Mouse (Mus musculus) adrenal gland, adult 8-10 months (tissue): Measurements from ENCODE around the gene Grid2ip. TPM values are rescaled to one million over a fixed set of nuclear protein-coding genes. Genes with fewer than 3 reads are reported as not detected.

ENCODE experiments used
- DNase-seq: peaks from one replicate; pipeline ENCODE4 v3.0.0; 2022
- total RNA-seq, 4 experiments: library from RNA; stranded (reverse); gene quantifications; 2 replicates each; pipeline ENCODE4 v1.2.4; 2022

The Grid2ip gene
- total RNA-seq, 4 experiments from 2014 or later: 0.61 to 1.2 (median 0.91) TPM

DNA sequence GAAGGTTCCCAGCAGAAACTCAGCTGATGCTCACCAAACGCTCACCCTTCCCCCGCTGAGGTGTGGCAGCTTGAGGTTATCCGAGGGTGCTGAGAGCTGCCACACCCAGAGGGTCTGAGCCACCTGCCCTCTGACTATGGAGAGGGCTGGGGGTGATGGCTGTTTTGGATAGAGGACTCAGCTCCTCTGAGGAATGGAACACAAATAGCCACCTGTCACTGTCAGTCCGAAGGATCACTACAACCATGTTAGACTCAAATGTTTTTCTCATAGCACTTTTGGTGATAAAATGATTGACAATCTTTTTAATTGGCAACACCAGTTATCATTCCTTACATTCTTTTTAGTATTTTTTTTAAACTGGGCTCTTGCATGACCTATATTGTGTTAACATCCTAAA lies 64.3 kb downstream of the Grid2ip start:
- no peak for DNase-seq

DNA sequence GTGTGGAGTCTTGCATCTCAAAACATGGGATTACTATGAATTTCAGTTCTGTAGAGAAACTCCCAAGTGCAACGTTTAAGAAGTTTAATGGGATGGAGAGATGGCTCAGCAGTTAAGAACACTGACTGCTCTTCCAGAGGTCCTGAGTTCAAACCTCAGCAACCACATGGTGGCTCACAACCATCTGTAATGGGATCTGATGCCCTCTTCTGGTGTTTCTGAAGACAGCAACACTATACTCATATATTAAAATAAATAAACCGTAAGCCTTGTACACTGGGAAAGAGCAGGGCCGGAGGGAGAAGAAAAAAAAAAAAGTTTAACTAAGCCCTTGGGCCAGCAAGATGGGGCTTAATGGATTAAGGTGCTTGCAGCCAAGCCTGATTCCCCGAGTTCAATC lies 65.9 kb downstream of the Grid2ip start:
- DNase-seq: no peak

DNA sequence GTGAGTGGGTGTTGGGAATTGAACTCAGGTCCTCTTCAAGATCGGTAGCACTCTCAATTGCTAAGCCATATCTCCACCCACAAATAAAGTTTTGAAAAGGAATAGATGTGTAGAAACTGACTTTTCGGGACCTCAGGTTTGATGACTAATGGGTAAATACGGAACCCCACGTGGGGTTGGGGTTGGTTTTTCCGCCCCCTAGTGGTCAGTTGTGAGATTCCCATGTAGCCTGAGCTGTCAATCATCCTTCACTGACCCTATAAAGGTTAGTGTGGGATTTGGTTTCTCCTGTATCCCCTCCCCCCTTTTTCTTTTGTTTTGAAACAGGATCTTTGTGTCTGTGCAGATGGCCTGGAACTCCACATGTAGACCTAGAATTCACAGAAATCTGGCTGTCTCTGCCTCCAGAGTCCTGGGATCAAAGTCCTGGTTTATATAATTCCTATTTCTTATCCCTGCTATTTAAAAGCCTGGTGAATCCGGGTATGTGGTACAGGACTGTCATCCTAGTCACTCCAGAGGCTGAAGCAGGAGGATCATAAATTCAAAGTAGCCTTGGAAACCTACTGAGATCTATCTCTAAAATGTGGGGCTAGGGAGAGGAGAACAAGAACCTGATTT lies 66.9 kb downstream of the Grid2ip start:
- DNase-seq: peak; percentile 41

DNA sequence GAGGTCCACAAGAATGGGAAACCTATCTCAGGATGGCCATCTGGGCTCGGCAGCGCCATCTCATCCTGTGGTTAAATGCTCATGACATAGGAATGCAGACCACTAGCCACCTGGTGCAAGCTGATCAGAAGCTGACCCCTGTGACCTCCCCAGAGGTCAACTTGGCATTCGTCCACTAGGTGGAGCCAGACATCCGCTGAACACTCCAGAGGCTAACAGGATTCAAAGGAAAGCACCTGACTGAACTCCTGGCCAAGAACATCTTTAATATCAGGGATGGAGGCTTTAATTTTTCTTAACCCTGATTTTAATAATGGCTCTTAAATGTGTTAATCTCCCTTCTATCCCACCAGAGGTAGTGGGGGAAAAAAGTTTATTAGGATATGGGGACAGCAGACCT lies 77.3 kb downstream of the Grid2ip start:
- peak; percentile 38 for DNase-seq

DNA sequence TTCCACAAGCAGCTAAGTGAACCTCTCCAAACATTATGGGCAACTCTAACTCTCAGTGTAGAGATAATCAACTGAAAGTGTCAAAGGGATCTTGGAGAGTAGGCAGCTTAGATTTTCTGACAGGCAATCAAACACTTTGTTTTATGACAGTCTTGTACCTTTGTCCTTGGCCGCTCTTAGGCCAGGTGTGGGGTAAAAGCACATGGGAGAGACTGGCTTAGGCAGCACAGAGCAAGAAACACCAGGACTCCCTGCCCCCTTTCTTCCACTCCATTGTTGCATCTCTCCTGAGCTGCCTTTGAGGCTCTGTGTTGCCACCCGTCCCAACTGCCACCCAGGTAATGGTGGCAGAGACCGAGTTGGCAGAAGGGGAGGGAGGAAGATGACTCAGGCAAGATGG lies 84.2 kb downstream of the Grid2ip start:
- DNase-seq: no peak

DNA sequence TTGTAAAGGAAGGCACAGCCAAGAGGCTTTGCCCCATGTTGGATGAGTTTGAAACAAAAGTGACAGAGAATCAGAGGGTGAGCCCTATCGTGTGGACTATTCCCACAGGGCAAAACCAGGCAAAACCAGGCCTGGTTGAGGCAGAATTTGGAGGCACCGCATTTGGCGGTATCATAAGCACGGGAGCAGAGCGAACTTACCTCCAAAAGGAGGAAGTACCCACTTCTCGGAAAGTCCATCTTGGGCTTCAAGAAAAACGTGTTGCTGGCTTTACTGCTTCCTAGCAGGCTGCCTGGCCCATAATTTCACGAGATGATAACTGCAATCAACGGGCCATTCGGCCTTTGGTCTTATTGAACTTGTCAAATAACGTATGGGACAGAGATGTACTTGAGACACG lies 84.6 kb downstream of the Grid2ip start:
- DNase-seq: no peak

Other genes with a start within 250 kb of the Grid2ip start
- gene Rnf216, start 244.3 kb upstream of the Grid2ip start, total RNA-seq: 10 to 100 TPM; 41.7 to 58.3 (median 53.6) TPM
- under 1 TPM in 3 of 4 experiments, not detected in 1; 0.06 to 0.22 (median 0.11) TPM for gene Olfr718-ps1, start 209.8 kb upstream of the Grid2ip start, total RNA-seq
- 10 to 100 TPM; 10.9 to 22.2 (median 17.2) TPM for gene Rbak, start 176.6 kb upstream of the Grid2ip start, total RNA-seq
- not detected for gene Spdye4b, start 176.3 kb upstream of the Grid2ip start, total RNA-seq
- not detected for gene Spdye4a, start 130.4 kb upstream of the Grid2ip start, total RNA-seq
- 10 to 100 TPM; 22.8 to 30.6 (median 25.7) TPM for gene Zfp12, start 122.2 kb upstream of the Grid2ip start, total RNA-seq
- gene Zfp316, start 87.3 kb upstream of the Grid2ip start, total RNA-seq: 10 to 100 TPM; 11.0 to 13.1 (median 12.0) TPM
- under 1 TPM; 0.20 to 0.54 (median 0.46) TPM for gene Zfp853, start 63.7 kb upstream of the Grid2ip start, total RNA-seq
- 10 to 100 TPM; 22.1 to 34.5 (median 28.6) TPM for gene E130309D02Rik, start 42.0 kb upstream of the Grid2ip start, total RNA-seq
- 10 to 100 TPM; 60.3 to 74.8 (median 66.3) TPM for gene Zdhhc4, start 28.1 kb upstream of the Grid2ip start, total RNA-seq
- gene Kdelr2, start 46.5 kb downstream of the Grid2ip start, total RNA-seq: 100 to 1,000 TPM in 3 of 4 experiments, 10 to 100 TPM in 1; 97.5 to 115 (median 101) TPM
- gene Daglb, start 107.2 kb downstream of the Grid2ip start, total RNA-seq: 10 to 100 TPM; 21.6 to 27.5 (median 25.4) TPM
- 100 to 1,000 TPM; 348 to 401 (median 358) TPM for gene Rac1, start 170.7 kb downstream of the Grid2ip start, total RNA-seq